8 mouse cellular contexts compared by ENCODE assay signal in the genomic region with DNA sequence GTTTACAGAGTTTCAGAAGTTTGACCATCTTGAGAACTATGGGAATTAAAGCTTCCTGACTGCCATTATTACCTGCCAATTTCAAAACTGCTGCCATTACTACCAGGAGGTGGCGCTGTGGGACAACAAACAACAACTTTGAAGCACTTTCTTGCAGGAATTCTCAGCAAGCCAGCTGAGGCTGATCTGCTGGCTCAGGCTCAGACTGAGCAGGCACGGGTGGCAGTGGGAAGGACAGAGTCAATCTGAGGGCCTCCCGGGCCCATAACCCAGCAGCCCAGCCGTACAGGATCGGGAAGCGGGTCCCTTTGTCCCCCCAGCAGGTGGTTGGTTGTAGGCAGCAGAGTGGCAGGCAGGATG. TPM values are rescaled to one million over a fixed set of nuclear protein-coding genes. Genes with fewer than 3 reads are reported as not detected.
DNase-seq lines count a peak whose midpoint lies in the region; ATAC-seq lines count a peak whose summit lies in the region.

No protein-coding gene starts in this region.

- DNase-seq in adrenal gland, adult (ENCODE audit: inconsistent age in 2 of 2, low spot score in 1 of 2) = peak; percentile 82 to 95
- peak; percentile 89 for DNase-seq in gastrocnemius, postnatal 10 days
- peak; percentile 83 for DNase-seq in hindlimb bud, embryonic 11.5 days (ENCODE audit: extremely low spot score, low read depth, low spot score)
- peak; percentile 69 for DNase-seq in left cerebral cortex, adult 8-10 months (ENCODE audit: low spot score in 2 of 2)
- peak; percentile 85 for DNase-seq in midbrain, embryonic 10.5 days (ENCODE audit: low spot score)
- peak; percentile 81 for DNase-seq in skeletal muscle tissue, adult 2 months (ENCODE audit: low read depth, low spot score)

- H3K9me3 ChIP-seq in midbrain, embryonic 10.5 days (replicated peaks) = no peaks in the 10 kb centered on the region

- peak overlapping the region; percentile 49 for H3K4me3 ChIP-seq in midbrain, embryonic 10.5 days

- peak; percentile 80 for ATAC-seq in common myeloid progenitor, adult 5-6 weeks (replicated peaks; ENCODE audit: low read depth, poor library complexity, severe bottlenecking)
- no peak for ATAC-seq in erythroid progenitor cell, adult 5-6 weeks (replicated peaks; ENCODE audit: low FRiP score, poor library complexity, severe bottlenecking)

- 12% methylated on average over 6 of the region's 6 CpGs for WGBS in midbrain, embryonic 10.5 days

- no peak overlapping the region for H3K27ac ChIP-seq in midbrain, embryonic 10.5 days (replicated peaks)

- H3K27me3 ChIP-seq in midbrain, embryonic 10.5 days (ENCODE audit: low read depth, poor library complexity, severe bottlenecking) = peaks cover 19% of the 10 kb centered on the region

- peaks cover 13% of the 10 kb centered on the region for H3K4me1 ChIP-seq in midbrain, embryonic 10.5 days

- no peaks in the 10 kb centered on the region for H3K36me3 ChIP-seq in midbrain, embryonic 10.5 days

RNA-seq across cellular contexts. Expression of a gene that starts 13.7 kb away (rescaled TPM):
- total RNA-seq in common myeloid progenitor, adult 5-6 weeks (2017) = 1.3 TPM in 1 of 2 replicates, not detected in the other
- under 1 TPM; 0.31 to 0.50 TPM for total RNA-seq in gastrocnemius, postnatal 10 days (2021)
- total RNA-seq in left cerebral cortex, adult 8-10 months (2022) = 1 to 10 TPM; 1.8 to 4.0 (median 2.7) TPM
- polyA plus RNA-seq in midbrain, embryonic 10.5 days (2016; fragmentation: Nextera tagmentation; extraction: Ambion mirVana) = 0.14 and 0.20 TPM in 2 replicates
- total RNA-seq in erythroid progenitor cell, adult 5-6 weeks (2015; ENCODE audit: low replicate concordance) = not detected in 2 replicates
- total RNA-seq in erythroid progenitor cell, adult 5-6 weeks (2017; ENCODE audit: low replicate concordance) = not detected in 2 replicates

RNA-seq across cellular contexts. Expression of a gene that starts 24.4 kb away (rescaled TPM):
- total RNA-seq in common myeloid progenitor, adult 5-6 weeks (2017) = not detected in 2 replicates
- not detected for total RNA-seq in gastrocnemius, postnatal 10 days (2021)
- not detected for total RNA-seq in left cerebral cortex, adult 8-10 months (2022)
- not detected in 2 replicates for polyA plus RNA-seq in midbrain, embryonic 10.5 days (2016; fragmentation: Nextera tagmentation; extraction: Ambion mirVana)
- total RNA-seq in erythroid progenitor cell, adult 5-6 weeks (2015; ENCODE audit: low replicate concordance) = not detected in 2 replicates
- total RNA-seq in erythroid progenitor cell, adult 5-6 weeks (2017; ENCODE audit: low replicate concordance) = not detected in 2 replicates

RNA-seq across cellular contexts. Expression of a gene that starts 40.9 kb away (rescaled TPM):
- 3.2 and 5.1 TPM in 2 replicates for total RNA-seq in common myeloid progenitor, adult 5-6 weeks (2017)
- total RNA-seq in gastrocnemius, postnatal 10 days (2021) = not detected
- total RNA-seq in left cerebral cortex, adult 8-10 months (2022) = under 1 TPM in 1 of 4 experiments, not detected in 3; 0.59 TPM
- polyA plus RNA-seq in midbrain, embryonic 10.5 days (2016; fragmentation: Nextera tagmentation; extraction: Ambion mirVana) = not detected in 2 replicates
- total RNA-seq in erythroid progenitor cell, adult 5-6 weeks (2015; ENCODE audit: low replicate concordance) = not detected in 2 replicates
- total RNA-seq in erythroid progenitor cell, adult 5-6 weeks (2017; ENCODE audit: low replicate concordance) = not detected in 2 replicates
